Mouse (Mus musculus): Measurements from ENCODE around the gene Psma2.

- TF ChIP-seq POLR2A (IDR thresholded peaks at IDR 0.05; ENCODE audit: low read depth, low read length) (no peak), CTCF (conservative IDR thresholded peaks at IDR 0.05; ENCODE audit: insufficient read depth, insufficient read length, low read depth, low read length) (no peak)
Observed at GRCm38 (mm10) chr13:14613553-14613952, 513 bp downstream of the Psma2 start.
